13 mouse cellular contexts compared by ENCODE assay signal in the genomic region with DNA sequence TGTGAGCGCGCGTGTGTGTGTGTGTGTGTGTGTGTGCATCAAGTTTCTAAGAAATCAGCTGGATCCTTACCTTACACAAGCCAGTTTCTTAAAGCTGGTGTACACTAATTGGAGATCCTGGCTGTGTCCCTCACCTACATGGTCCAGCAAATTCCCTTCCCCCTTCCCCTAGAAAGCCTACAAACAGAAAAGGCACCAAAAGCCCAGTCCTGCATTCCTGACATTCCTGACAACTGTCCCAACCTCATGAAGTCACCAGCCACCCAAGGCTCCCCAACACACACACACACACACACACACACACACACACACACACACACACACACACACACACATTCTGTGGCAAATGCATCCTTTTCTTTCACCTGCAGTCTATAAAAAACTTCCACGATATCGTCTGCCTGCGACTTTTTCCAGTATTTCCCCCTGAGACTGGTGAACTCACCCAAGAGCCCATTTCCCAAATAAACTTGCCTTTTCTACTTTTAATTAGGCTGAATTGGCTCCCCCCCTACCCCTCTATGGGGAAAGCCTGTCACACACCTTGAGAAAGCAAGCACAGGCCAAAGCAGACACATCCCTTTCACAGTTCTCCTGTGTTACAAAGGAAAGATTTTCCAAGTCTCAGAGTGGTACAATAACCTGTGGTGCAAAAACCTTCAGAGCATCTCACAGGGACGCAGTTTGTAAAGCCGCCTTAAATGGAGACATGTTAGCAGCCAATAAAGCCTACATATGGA.
A peak's percentile ranks its signal among the peaks of the same experiment; 100 is the strongest.
DNase-seq lines count a peak whose midpoint lies in the region; ATAC-seq and TF ChIP-seq lines count a peak whose summit lies in the region.
"Had no signal": no experiment of that assay in that cellular context is flagged by ENCODE, and none has a peak within 500 bp of the region (broad histone marks: within the 10 kb centered on the region; RNA-seq: fewer than 3 reads in every experiment).

No protein-coding gene starts in this region.

- no peak overlapping the region for H3K4me3 ChIP-seq in lung, embryonic 15.5 days
- no peak overlapping the region for H3K4me3 ChIP-seq in lung, adult 2 months (replicated peaks; ENCODE audit: extremely low read depth, low read depth, low read length)
- no peak overlapping the region for H3K4me3 ChIP-seq in brown adipose tissue, adult 24 weeks (ENCODE audit: insufficient read depth, low read depth, low read length)
- H3K4me3 ChIP-seq in limb, embryonic 13.5 days, result no peak overlapping the region
- H3K4me3 ChIP-seq: hindbrain, embryonic 13.5 days; midbrain, embryonic 15.5 days had no signal

- no peak overlapping the region for H3K27ac ChIP-seq in lung, embryonic 15.5 days
- peak overlapping the region; percentile 89 for H3K27ac ChIP-seq in brown adipose tissue, adult 24 weeks (replicated peaks; ENCODE audit: low read depth, low read length)
- peak overlapping the region; percentile 16; the same call in 1 of the 2 replicates for H3K27ac ChIP-seq in limb, embryonic 13.5 days
- H3K27ac ChIP-seq: hindbrain, embryonic 13.5 days; midbrain, embryonic 15.5 days had no signal

- ATAC-seq in lung, embryonic 15.5 days (ENCODE audit: borderline replicate concordance, extremely low read depth, low FRiP score, low TSS enrichment), result peak; percentile 46; the same call in 1 of the 2 replicates
- peak; percentile 54; the same call in 1 of the 2 replicates for ATAC-seq in limb, embryonic 13.5 days (ENCODE audit: low FRiP score, low read depth)
- ATAC-seq: liver, postnatal 0 days; midbrain, embryonic 15.5 days had no signal

- H3K36me3 ChIP-seq in lung, embryonic 15.5 days, result no peaks in the 10 kb centered on the region
- H3K36me3 ChIP-seq in limb, embryonic 13.5 days, result no peaks in the 10 kb centered on the region
- H3K36me3 ChIP-seq: hindbrain, embryonic 13.5 days; midbrain, embryonic 15.5 days had no signal

- no peak for TF ChIP-seq CTCF in lung, adult 2 months (IDR thresholded peaks at IDR 0.05; ENCODE audit: insufficient read depth, low read length)

- no peak overlapping the region for H3K9ac ChIP-seq in lung, embryonic 15.5 days
- H3K9ac ChIP-seq in limb, embryonic 13.5 days, result no peak overlapping the region
- H3K9ac ChIP-seq: hindbrain, embryonic 13.5 days; liver, postnatal 0 days; midbrain, embryonic 15.5 days had no signal

- no peaks in the 10 kb centered on the region for H3K4me1 ChIP-seq in lung, embryonic 15.5 days
- H3K4me1 ChIP-seq in lung, adult 2 months (ENCODE audit: control insufficient read depth, insufficient read depth, low read length), result peaks cover 3% of the 10 kb centered on the region
- H3K4me1 ChIP-seq in brown adipose tissue, adult 24 weeks (ENCODE audit: control insufficient read depth, insufficient read depth, insufficient read length, low read length), result peaks cover 3% of the 10 kb centered on the region; the same call in 1 of the 2 replicates
- peaks cover 16% of the 10 kb centered on the region for H3K4me1 ChIP-seq in limb, embryonic 13.5 days
- H3K4me1 ChIP-seq: midbrain, embryonic 15.5 days had no signal

- TF ChIP-seq POLR2A in lung, adult 2 months (IDR thresholded peaks at IDR 0.05; ENCODE audit: borderline replicate concordance, extremely low read depth, low read depth, low read length), result no peak

- no peak overlapping the region for H3K4me2 ChIP-seq in lung, embryonic 15.5 days
- H3K4me2 ChIP-seq in limb, embryonic 13.5 days (replicated peaks), result no peak overlapping the region
- H3K4me2 ChIP-seq: hindbrain, embryonic 13.5 days; midbrain, embryonic 15.5 days had no signal

- H3K27me3 ChIP-seq in lung, embryonic 15.5 days, result no peaks in the 10 kb centered on the region
- no peaks in the 10 kb centered on the region for H3K27me3 ChIP-seq in limb, embryonic 13.5 days
- H3K27me3 ChIP-seq: hindbrain, embryonic 13.5 days; midbrain, embryonic 15.5 days had no signal

- no peak for DNase-seq in lung, adult 2 months
- peak; percentile 45 for DNase-seq in kidney, adult 9 months
- DNase-seq in thymus, postnatal 14 days, result no peak
- no peak for DNase-seq in testis, postnatal 10 days (ENCODE audit: low spot score)
- no peak for DNase-seq in adrenal gland, adult 2 months
- DNase-seq: adrenal gland, postnatal 25 days; cerebellum, adult 8-10 months; liver, postnatal 0 days had no signal

- H3K9me3 ChIP-seq in lung, embryonic 15.5 days, result no peaks in the 10 kb centered on the region
- H3K9me3 ChIP-seq in limb, embryonic 13.5 days, result no peaks in the 10 kb centered on the region
- H3K9me3 ChIP-seq: hindbrain, embryonic 13.5 days; midbrain, embryonic 15.5 days had no signal

- WGBS in lung, embryonic 15.5 days, result 67% methylated on average over 8 of the region's 8 CpGs
- 77% methylated on average over 8 of the region's 8 CpGs for WGBS in lung, adult 2 months
- WGBS in limb, embryonic 13.5 days, result 41% methylated on average over 8 of the region's 8 CpGs
